Mouse (Mus musculus): Measurements from ENCODE around the gene Katnal1.

Gene Katnal1

DNA sequence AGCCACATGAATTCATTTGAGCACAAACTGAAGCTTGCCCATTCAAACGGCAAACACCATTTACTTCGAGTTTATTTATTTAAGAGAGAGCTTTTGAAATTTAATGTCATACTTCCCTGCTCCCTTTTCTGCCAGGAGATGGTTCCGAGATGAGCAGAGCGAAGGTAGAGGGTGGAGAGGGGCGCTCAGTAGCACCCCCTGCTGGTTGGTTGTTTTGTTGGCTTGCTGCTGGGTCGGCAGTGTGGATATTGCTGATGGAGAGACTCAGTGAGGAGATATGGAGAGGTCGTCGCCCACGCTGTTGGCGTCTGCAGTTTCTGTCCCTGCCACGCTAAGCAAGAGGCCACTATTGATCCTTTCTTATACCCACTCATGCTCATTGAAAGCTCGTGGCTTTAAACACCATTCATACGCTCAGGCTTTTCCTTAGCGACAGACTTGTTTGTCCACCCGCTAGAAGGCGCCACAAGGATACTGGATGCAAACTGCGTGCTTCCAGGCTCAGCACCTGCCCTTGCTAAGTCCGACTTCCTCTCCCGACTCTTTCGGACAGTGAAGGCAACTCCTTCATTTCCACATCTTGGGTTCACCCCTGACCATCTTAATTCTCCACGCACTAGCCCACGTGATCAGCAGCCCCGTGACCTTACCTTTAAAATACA is 97.4 kb downstream of the Katnal1 start:
- no peak for TF ChIP-seq GATA4 (IDR thresholded peaks at IDR 0.05; ENCODE audit: insufficient replicate concordance, low read length)

- no peak for TF ChIP-seq GATA4 (IDR thresholded peaks at IDR 0.05; ENCODE audit: insufficient replicate concordance, low read length)
These were observed 98.0 kb downstream of the Katnal1 start for GRCm38 (mm10) chr5:148831141-148831547.

- TF ChIP-seq GATA4 (IDR thresholded peaks at IDR 0.05; ENCODE audit: insufficient replicate concordance, low read length): no peak
These were observed 103.4 kb downstream of the Katnal1 start for GRCm38 (mm10) chr5:148825732-148826131.

- TF ChIP-seq GATA4 (IDR thresholded peaks at IDR 0.05; ENCODE audit: insufficient replicate concordance, low read length): no peak
These were observed 106.3 kb downstream of the Katnal1 start for GRCm38 (mm10) chr5:148822772-148823171.

All from liver, adult (tissue).